Mouse (Mus musculus) neural tube, embryonic 13.5 days (tissue): ENCODE measurements around the gene Cep104. TPM values are rescaled to one million over a fixed set of nuclear protein-coding genes. Genes with fewer than 3 reads are reported as not detected.

ENCODE experiments used
- ATAC-seq: fragments of 200-750 bp; cut with Nextera tagmentation; 2 replicates; pipeline ENCODE4 v1.8.0; 2017; ENCODE audit warnings: low read depth, mild to moderate bottlenecking, moderate TSS enrichment, moderate library complexity
- H3K27ac ChIP-seq: fragments of 300-500 bp; sonication (generic); replicated peaks from 2 replicates; pipeline ENCODE4 v1.5.1; 2015; ENCODE audit warnings: moderate library complexity, mild to moderate bottlenecking, inconsistent platforms
- H3K27me3 ChIP-seq: fragments of 300-500 bp; sonication (generic); 2 replicates; pipeline ENCODE4 v1.6.1; 2015; ENCODE audit warnings: mild to moderate bottlenecking, inconsistent platforms
- H3K36me3 ChIP-seq: fragments of 300-500 bp; sonication (generic); 2 replicates; pipeline ENCODE4 v1.6.1; 2015; ENCODE audit warnings: mild to moderate bottlenecking, inconsistent platforms
- H3K4me1 ChIP-seq: fragments of 300-500 bp; sonication (generic); replicated peaks from 2 replicates; pipeline ENCODE4 v1.6.1; 2015; ENCODE audit warnings: inconsistent platforms
- H3K4me2 ChIP-seq: fragments of 300-500 bp; sonication (generic); 2 replicates; pipeline ENCODE4 v1.6.1; 2015; ENCODE audit warnings: inconsistent platforms, mild to moderate bottlenecking, moderate library complexity
- H3K4me3 ChIP-seq: fragments of 300-500 bp; sonication (generic); 2 replicates; pipeline ENCODE4 v1.5.1; 2015; ENCODE audit warnings: mild to moderate bottlenecking, inconsistent platforms
- H3K9ac ChIP-seq: fragments of 300-500 bp; sonication (generic); 2 replicates; pipeline ENCODE4 v1.6.1; 2015; ENCODE audit warnings: moderate library complexity, mild to moderate bottlenecking, inconsistent platforms
- H3K9me3 ChIP-seq: fragments of 300-500 bp; sonication (generic); 2 replicates; pipeline ENCODE4 v1.6.1; 2016; ENCODE audit warnings: inconsistent platforms
- WGBS: fragments of 180-500 bp; shearing (Covaris S2); methylation state at CpG from one replicate; pipeline ENCODE4 v1.1.7; 2015; 5-methylcytosine and 5-hydroxymethylcytosine counted together
- polyA plus RNA-seq: library from polyadenylated mRNA; unstranded; fragments of >200 nt; fragmentation: Nextera tagmentation; extraction: Ambion mirVana; gene quantifications from 2 replicates; pipeline ENCODE4 v1.2.1, GENCODE M21; 2015

Gene Cep104
- polyA plus RNA-seq, 1 experiment from 2014 or later = 16.4 TPM

DNA sequence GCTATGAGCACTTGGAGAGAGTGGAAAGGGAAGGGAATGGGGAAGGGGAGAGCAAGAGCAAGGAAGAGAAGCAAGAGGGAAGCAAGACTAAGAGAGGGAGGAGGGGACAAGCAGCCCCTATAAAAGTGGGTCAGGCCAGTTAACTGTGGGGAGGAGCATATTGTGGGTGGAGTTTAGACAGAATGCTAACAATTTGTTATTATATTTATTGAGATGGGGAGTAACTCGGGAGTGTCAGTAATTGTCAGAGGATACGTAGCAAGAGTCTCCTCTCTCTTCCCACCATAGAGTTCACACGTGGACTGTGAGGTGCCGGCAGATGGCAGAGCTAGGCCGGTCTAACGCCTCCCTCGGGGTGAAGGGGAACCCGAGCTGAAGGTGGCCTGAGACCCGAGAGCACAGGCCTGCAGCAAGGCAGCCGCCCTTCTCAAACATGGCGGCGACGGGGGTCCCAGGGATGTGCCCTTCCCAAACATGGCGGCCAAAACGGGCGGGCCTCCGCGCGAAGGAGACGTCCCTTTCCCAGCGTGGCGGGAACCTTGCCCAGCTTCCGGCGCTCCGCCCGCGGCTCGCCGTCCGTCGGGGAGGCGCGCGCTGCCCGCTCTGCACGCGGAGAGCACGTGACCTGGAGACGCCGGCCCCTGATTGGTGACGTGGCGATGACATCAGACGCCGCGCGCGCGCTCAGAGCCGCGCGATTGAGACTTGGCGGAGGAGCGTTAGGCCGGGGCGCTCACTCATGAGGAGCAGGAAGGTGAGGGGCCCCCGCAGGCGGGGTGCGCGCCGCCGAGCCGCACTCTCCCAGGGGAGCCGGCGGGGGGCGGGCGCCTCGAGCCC, 18.2 kb upstream of the Cep104 start, which contains the start of gene A430005L14Rik:
A430005L14Rik (plus strand) TSS at position 669 of the 837 bp plus-strand sequence.
- WGBS = 2% methylated on average over 67 of the region's 67 CpGs
- H3K9ac ChIP-seq = peak within 1 kb of the TSS; percentile 95
- peaks cover 38% of the 10 kb centered on the region for H3K4me1 ChIP-seq
- H3K27me3 ChIP-seq = peaks cover 6% of the 10 kb centered on the region
- ATAC-seq = peak; percentile 95
- H3K4me3 ChIP-seq = peak within 1 kb of the TSS; percentile 83
- H3K4me2 ChIP-seq = peak within 1 kb of the TSS; percentile 87
- no peaks in the 10 kb centered on the region for H3K9me3 ChIP-seq
- H3K27ac ChIP-seq = peak within 1 kb of the TSS; percentile 93
- H3K36me3 ChIP-seq = peaks cover 26% of the 10 kb centered on the region

- H3K36me3 ChIP-seq = peaks cover 34% of the 10 kb centered on the region
- H3K27ac ChIP-seq = peak overlapping the region; percentile 93
- H3K4me2 ChIP-seq = peak overlapping the region; percentile 87
- H3K9ac ChIP-seq = peak overlapping the region; percentile 95
- no peaks in the 10 kb centered on the region for H3K9me3 ChIP-seq
- WGBS = under 1% methylated on average over 37 of the region's 37 CpGs
- H3K4me3 ChIP-seq = peak overlapping the region; percentile 83
- peak; percentile 73 for ATAC-seq
- H3K27me3 ChIP-seq = peaks cover 6% of the 10 kb centered on the region
- peaks cover 31% of the 10 kb centered on the region for H3K4me1 ChIP-seq
These were observed 17.3 kb upstream of the Cep104 start for GRCm38 (mm10) chr4:153957444-153958250.

- Histone ChIP-seq H3K9ac (no peak overlapping the region), H3K36me3 (peaks cover 83% of the 10 kb centered on the region)
- 85% methylated on average over 7 of the region's 7 CpGs for WGBS
These were observed 12.4 kb upstream of the Cep104 start for GRCm38 (mm10) chr4:153962631-153963030.

DNA sequence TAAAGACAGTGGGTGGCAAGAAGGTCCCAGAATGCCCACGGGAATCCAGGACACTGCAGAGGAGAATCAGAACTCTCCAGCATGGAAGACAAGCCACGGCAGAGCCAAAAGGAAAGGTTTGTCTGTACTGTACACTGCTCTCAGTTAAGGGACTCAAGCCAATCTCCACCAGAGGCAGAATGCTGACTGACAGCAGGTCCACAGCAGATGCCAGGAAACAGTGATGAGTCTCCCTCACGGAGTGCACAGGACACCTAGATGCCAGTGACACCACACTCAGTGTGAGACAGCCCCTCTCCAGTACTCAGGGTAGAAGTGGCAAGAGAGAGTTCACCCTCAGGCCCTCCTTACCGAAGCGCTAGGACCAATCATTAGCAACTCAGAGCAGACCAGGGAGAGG, 8.3 kb upstream of the Cep104 start:
- WGBS = 91% methylated on average over 5 of the region's 5 CpGs
- no peaks in the 10 kb centered on the region for H3K4me1 ChIP-seq
- H3K27me3 ChIP-seq = no peaks in the 10 kb centered on the region
- H3K9ac ChIP-seq = no peak overlapping the region
- H3K36me3 ChIP-seq = peaks cover 96% of the 10 kb centered on the region
- H3K4me2 ChIP-seq = no peak overlapping the region
- H3K27ac ChIP-seq = no peak overlapping the region
- ATAC-seq = no peak
- H3K9me3 ChIP-seq = no peaks in the 10 kb centered on the region
- H3K4me3 ChIP-seq = no peak overlapping the region

More at GRCm38 (mm10) chr4:153962631-153963030, 12.4 kb upstream of the Cep104 start:
- Histone ChIP-seq H3K9me3 (no peaks in the 10 kb centered on the region), H3K4me2 (no peak overlapping the region), H3K27me3 (no peaks in the 10 kb centered on the region), H3K4me1 (peaks cover 17% of the 10 kb centered on the region), H3K4me3 (no peak overlapping the region), H3K27ac (no peak overlapping the region)
- no peak for ATAC-seq

GRCm38 (mm10) chr4:153967556-153967955, 7.4 kb upstream of the Cep104 start:
- no peak for ATAC-seq
- no peak overlapping the region for H3K4me3 ChIP-seq
- no peak overlapping the region for H3K27ac ChIP-seq
- H3K9ac ChIP-seq = no peak overlapping the region; the same call in 1 of the 2 replicates
- H3K36me3 ChIP-seq = peaks cover 89% of the 10 kb centered on the region
- H3K27me3 ChIP-seq = no peaks in the 10 kb centered on the region
- H3K4me2 ChIP-seq = no peak overlapping the region
- H3K9me3 ChIP-seq = no peaks in the 10 kb centered on the region
- 0 out of 2 replicates have a peak, but pooled peaks cover 1% of the 10 kb centered on the region for H3K4me1 ChIP-seq
- 83% methylated on average over 2 of the region's 2 CpGs for WGBS

- peaks cover 84% of the 10 kb centered on the region for H3K36me3 ChIP-seq
These were observed 6.9 kb upstream of the Cep104 start for GRCm38 (mm10) chr4:153968063-153968462.

GRCm38 (mm10) chr4:153975292-153975662, 283 bp downstream of the Cep104 start:
- peaks cover 35% of the 10 kb centered on the region for H3K36me3 ChIP-seq
- H3K4me3 ChIP-seq = peak overlapping the region; percentile 95
- WGBS = under 1% methylated on average over 33 of the region's 33 CpGs
- peaks cover 45% of the 10 kb centered on the region for H3K4me1 ChIP-seq
- H3K4me2 ChIP-seq = peak overlapping the region; percentile 97
- peak overlapping the region; percentile 82 for H3K27ac ChIP-seq
- no peaks in the 10 kb centered on the region for H3K27me3 ChIP-seq
- no peaks in the 10 kb centered on the region for H3K9me3 ChIP-seq
- peak overlapping the region; percentile 93 for H3K9ac ChIP-seq
- peak; percentile 76 for ATAC-seq

More at GRCm38 (mm10) chr4:153968063-153968462, 6.9 kb upstream of the Cep104 start:
- H3K4me2 ChIP-seq = no peak overlapping the region
- 86% methylated on average over 2 of the region's 2 CpGs for WGBS
- H3K9ac ChIP-seq = no peak overlapping the region
- H3K9me3 ChIP-seq = no peaks in the 10 kb centered on the region
- H3K27me3 ChIP-seq = no peaks in the 10 kb centered on the region
- no peak overlapping the region for H3K4me3 ChIP-seq
- ATAC-seq = peak; percentile 59; the same call in 1 of the 2 replicates
- no peak overlapping the region for H3K27ac ChIP-seq
- peaks cover 6% of the 10 kb centered on the region for H3K4me1 ChIP-seq

DNA sequence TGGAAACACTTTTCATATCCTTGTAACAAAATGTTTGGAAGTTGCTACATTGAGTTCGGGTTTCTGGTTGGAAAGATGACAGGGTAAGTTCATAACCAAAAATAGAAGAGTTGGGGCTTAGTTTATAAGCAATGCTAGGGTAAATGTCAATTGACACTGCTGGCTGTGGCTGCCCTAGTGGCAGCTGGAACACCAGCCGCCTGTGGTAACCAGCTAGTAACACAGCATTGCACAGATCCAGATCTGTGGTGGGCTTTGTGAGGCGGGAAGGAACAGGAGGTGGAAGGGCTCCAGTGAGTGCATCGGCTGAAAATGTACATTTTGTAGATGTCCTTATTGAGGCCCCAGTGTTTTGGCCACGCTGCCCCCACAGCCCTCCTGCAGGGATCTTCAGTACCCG, 774 bp downstream of the Cep104 start:
- no peaks in the 10 kb centered on the region for H3K9me3 ChIP-seq
- H3K27me3 ChIP-seq = no peaks in the 10 kb centered on the region
- H3K9ac ChIP-seq = peak overlapping the region; percentile 93
- no peak overlapping the region for H3K27ac ChIP-seq
- no peak for ATAC-seq
- H3K4me1 ChIP-seq = peaks cover 45% of the 10 kb centered on the region
- peaks cover 35% of the 10 kb centered on the region for H3K36me3 ChIP-seq
- H3K4me2 ChIP-seq = peak overlapping the region; percentile 97
- 41% methylated on average over 6 of the region's 6 CpGs for WGBS
- peak overlapping the region; percentile 95 for H3K4me3 ChIP-seq

- no peak overlapping the region for H3K9ac ChIP-seq
- H3K27ac ChIP-seq = no peak overlapping the region
- H3K4me1 ChIP-seq = peaks cover 27% of the 10 kb centered on the region
- ATAC-seq = no peak
- no peaks in the 10 kb centered on the region for H3K9me3 ChIP-seq
- H3K4me2 ChIP-seq = no peak overlapping the region
- H3K27me3 ChIP-seq = no peaks in the 10 kb centered on the region
- peaks cover 59% of the 10 kb centered on the region for H3K36me3 ChIP-seq
- 94% methylated on average over 10 of the region's 10 CpGs for WGBS
- H3K4me3 ChIP-seq = no peak overlapping the region
These were observed 4.2 kb downstream of the Cep104 start for GRCm38 (mm10) chr4:153979243-153979642.

- no peak for ATAC-seq
- Histone ChIP-seq H3K4me2 (no peak overlapping the region), H3K9me3 (no peaks in the 10 kb centered on the region), H3K27ac (no peak overlapping the region), H3K36me3 (peaks cover 71% of the 10 kb centered on the region), H3K9ac (no peak overlapping the region), H3K27me3 (no peaks in the 10 kb centered on the region), H3K4me3 (no peak overlapping the region), H3K4me1 (peaks cover 23% of the 10 kb centered on the region)
- WGBS = 93% methylated on average over 11 of the region's 11 CpGs
These were observed 5.5 kb downstream of the Cep104 start for GRCm38 (mm10) chr4:153980470-153980869.

GRCm38 (mm10) chr4:153992715-153993114, 17.7 kb downstream of the Cep104 start:
- WGBS = 92% methylated on average over 10 of the region's 10 CpGs
- H3K27me3 ChIP-seq = no peaks in the 10 kb centered on the region
- no peak overlapping the region for H3K4me2 ChIP-seq
- H3K36me3 ChIP-seq = peaks cover 97% of the 10 kb centered on the region
- no peak overlapping the region for H3K4me3 ChIP-seq
- no peaks in the 10 kb centered on the region for H3K4me1 ChIP-seq
- no peak overlapping the region for H3K27ac ChIP-seq
- ATAC-seq = no peak
- H3K9me3 ChIP-seq = no peaks in the 10 kb centered on the region
- no peak overlapping the region for H3K9ac ChIP-seq

DNA sequence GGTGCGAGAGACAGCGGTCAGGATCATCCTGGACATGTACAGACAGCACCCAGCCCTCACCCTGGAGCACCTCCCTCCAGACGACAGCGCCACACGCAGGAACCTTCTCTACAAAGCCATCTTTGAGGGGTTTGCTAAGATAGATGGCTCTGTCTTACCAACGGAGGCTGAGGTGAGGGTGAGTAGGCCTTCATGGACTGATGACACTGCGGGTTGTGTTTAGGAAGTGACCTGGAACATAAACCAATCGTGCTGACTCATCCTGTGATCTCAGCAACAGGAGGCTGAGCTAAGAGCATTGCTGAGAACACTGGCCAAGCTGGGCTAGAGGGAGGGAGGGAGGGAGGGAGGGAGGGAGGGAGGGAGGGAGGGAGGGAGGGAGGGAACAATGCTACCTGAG, 18.5 kb downstream of the Cep104 start:
- H3K27ac ChIP-seq = no peak overlapping the region
- H3K4me3 ChIP-seq = no peak overlapping the region
- no peak overlapping the region for H3K4me2 ChIP-seq
- H3K9me3 ChIP-seq = no peaks in the 10 kb centered on the region
- no peak for ATAC-seq
- 93% methylated on average over 8 of the region's 8 CpGs for WGBS
- H3K27me3 ChIP-seq = no peaks in the 10 kb centered on the region
- H3K4me1 ChIP-seq = no peaks in the 10 kb centered on the region
- no peak overlapping the region for H3K9ac ChIP-seq
- peaks cover 97% of the 10 kb centered on the region for H3K36me3 ChIP-seq
